Mouse (Mus musculus) embryonic facial prominence, embryonic 13.5 days (tissue): ENCODE results near the gene Tsr1. TPM values are rescaled to one million over a fixed set of nuclear protein-coding genes. Genes with fewer than 3 reads are reported as not detected.

Experiments used
- ATAC-seq: fragments of 200-750 bp; cut with Nextera tagmentation; 2 replicates; pipeline ENCODE4 v1.8.0; 2017; ENCODE audit warnings: low read depth; ENCODE audit not compliant: insufficient number of reproducible peaks, insufficient read depth, low FRiP score, low TSS enrichment
- H3K27ac ChIP-seq: fragments of 300-500 bp; sonication (generic); 2 replicates; pipeline ENCODE4 v1.5.1; 2015; ENCODE audit warnings: moderate library complexity, mild to moderate bottlenecking, inconsistent platforms
- H3K27me3 ChIP-seq: fragments of 300-500 bp; sonication (generic); 2 replicates; pipeline ENCODE4 v1.6.1; 2015; ENCODE audit warnings: mild to moderate bottlenecking, inconsistent platforms
- H3K36me3 ChIP-seq: fragments of 300-500 bp; sonication (generic); 2 replicates; pipeline ENCODE4 v1.6.1; 2015; ENCODE audit warnings: mild to moderate bottlenecking, inconsistent platforms
- H3K4me1 ChIP-seq: fragments of 300-500 bp; sonication (generic); 2 replicates; pipeline ENCODE4 v1.6.1; 2015; ENCODE audit warnings: inconsistent platforms
- H3K4me2 ChIP-seq: fragments of 300-500 bp; sonication (generic); 2 replicates; pipeline ENCODE4 v1.6.1; 2015; ENCODE audit warnings: moderate library complexity, mild to moderate bottlenecking, inconsistent platforms
- H3K4me3 ChIP-seq: fragments of 300-500 bp; sonication (generic); 2 replicates; pipeline ENCODE4 v1.5.1; 2015; ENCODE audit warnings: mild to moderate bottlenecking, inconsistent platforms
- H3K9ac ChIP-seq: fragments of 300-500 bp; sonication (generic); 2 replicates; pipeline ENCODE4 v1.6.1; 2015; ENCODE audit warnings: mild to moderate bottlenecking, inconsistent platforms
- H3K9me3 ChIP-seq: fragments of 300-500 bp; sonication (generic); 2 replicates; pipeline ENCODE4 v1.6.1; 2016; ENCODE audit warnings: inconsistent platforms
- WGBS: fragments of 180-500 bp; shearing (Covaris S2); methylation state at CpG from one replicate; pipeline ENCODE4 v1.1.7; 2015; ENCODE audit warnings: mixed read lengths; 5-methylcytosine and 5-hydroxymethylcytosine counted together
- polyA plus RNA-seq: library from polyadenylated mRNA; unstranded; fragments of >200 nt; fragmentation: Nextera tagmentation; extraction: Ambion mirVana; gene quantifications from 2 replicates; pipeline ENCODE4 v1.2.1, GENCODE M21; 2015

Gene Tsr1
- polyA plus RNA-seq: 40.1 and 42.4 TPM in 2 replicates

GRCm38 (mm10) chr11:74897678-74898516 is at the start of gene Tsr1:
TSS of gene Tsr1 (plus strand) at chr11:74898071.
- peak; percentile 84; the same call in 1 of the 2 replicates for ATAC-seq
- H3K9me3 ChIP-seq: no peaks in the 10 kb centered on the region
- WGBS: under 1% methylated on average over 54 of the region's 54 CpGs

DNA sequence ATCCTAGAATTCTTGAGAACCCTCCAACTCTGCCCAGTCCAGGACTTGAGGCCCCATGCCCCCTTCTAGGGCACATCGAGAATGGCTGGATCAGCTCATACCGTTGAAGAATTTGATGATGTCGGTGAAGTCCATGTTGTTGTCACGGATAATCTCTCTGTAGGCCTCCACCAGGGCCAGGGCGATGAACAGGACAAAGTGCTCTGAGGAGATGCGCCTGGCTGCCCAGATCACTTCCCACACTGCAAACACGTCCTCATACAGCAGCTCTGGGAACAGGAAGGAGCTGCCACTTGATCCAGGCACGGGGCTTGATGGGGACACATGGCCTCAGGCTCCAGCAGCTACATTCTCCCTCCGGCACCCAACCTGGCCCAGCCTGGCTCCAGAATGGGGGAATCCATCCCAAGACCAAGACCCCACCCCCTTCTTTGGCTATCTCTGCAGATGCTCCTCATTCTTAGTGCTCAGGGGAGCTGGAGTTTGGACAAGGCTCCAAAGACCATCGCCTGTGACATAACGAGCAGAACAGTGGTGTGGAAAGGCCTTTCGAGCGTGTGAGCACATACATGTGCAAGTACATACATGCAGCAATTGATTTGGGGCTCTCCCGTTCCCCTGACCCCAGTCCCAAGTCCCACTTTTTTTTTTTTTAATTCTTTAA is 46.7 kb upstream of the Tsr1 start:
- Histone ChIP-seq H3K36me3 (peaks cover 17% of the 10 kb centered on the region), H3K27me3 (no peaks in the 10 kb centered on the region), H3K4me2 (no peak overlapping the region), H3K9me3 (no peaks in the 10 kb centered on the region), H3K4me1 (peaks cover 19% of the 10 kb centered on the region; the same call in 1 of the 2 replicates), H3K9ac (0 out of 2 replicates have a peak overlapping the region, but pooled peaks have one; percentile 27), H3K4me3 (no peak overlapping the region), H3K27ac (0 out of 2 replicates have a peak overlapping the region, but pooled peaks have one; percentile 51)
- no peak for ATAC-seq
- 70% methylated on average over 14 of the region's 14 CpGs for WGBS

More at GRCm38 (mm10) chr11:74897678-74898516, at the start of gene Tsr1:
- Histone ChIP-seq H3K4me1 (peaks cover 20% of the 10 kb centered on the region), H3K27me3 (no peaks in the 10 kb centered on the region), H3K27ac (peak within 1 kb of the TSS; percentile 81), H3K4me3 (peak within 1 kb of the TSS; percentile 91), H3K9ac (peak within 1 kb of the TSS; percentile 83), H3K4me2 (peak within 1 kb of the TSS; percentile 98), H3K36me3 (peaks cover 35% of the 10 kb centered on the region)

- H3K9ac ChIP-seq: no peak overlapping the region
These were observed 40.1 kb upstream of the Tsr1 start for GRCm38 (mm10) chr11:74857756-74858155.

DNA sequence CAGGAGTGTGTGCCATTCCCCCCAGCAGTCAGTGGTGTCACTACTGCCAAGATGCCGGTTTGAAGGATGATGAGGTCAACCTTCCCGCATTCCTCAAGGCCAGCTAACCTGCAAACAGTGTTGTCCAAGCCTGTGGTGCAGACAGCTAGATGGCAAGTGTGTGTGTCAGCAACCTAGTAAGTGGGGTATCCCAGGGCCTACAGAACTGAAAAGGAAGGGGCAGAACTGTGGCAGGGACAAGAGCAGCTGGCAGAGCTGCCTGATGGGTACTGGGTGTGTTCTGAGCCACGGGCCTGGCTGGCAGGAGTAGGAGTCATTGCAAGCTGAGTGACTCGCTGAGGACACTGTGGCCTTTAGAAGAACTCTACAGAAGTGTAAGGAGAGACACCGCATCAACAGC is 35.7 kb upstream of the Tsr1 start:
- 74% methylated on average over 5 of the region's 5 CpGs for WGBS
- H3K4me2 ChIP-seq: no peak overlapping the region
- no peaks in the 10 kb centered on the region for H3K4me1 ChIP-seq
- no peak overlapping the region for H3K27ac ChIP-seq
- H3K27me3 ChIP-seq: no peaks in the 10 kb centered on the region
- no peaks in the 10 kb centered on the region for H3K36me3 ChIP-seq
- H3K4me3 ChIP-seq: no peak overlapping the region
- no peak for ATAC-seq
- H3K9ac ChIP-seq: no peak overlapping the region
- no peaks in the 10 kb centered on the region for H3K9me3 ChIP-seq

More at GRCm38 (mm10) chr11:74857756-74858155, 40.1 kb upstream of the Tsr1 start:
- Histone ChIP-seq H3K36me3 (0 out of 2 replicates have a peak, but pooled peaks cover 9% of the 10 kb centered on the region), H3K4me1 (no peaks in the 10 kb centered on the region), H3K4me2 (no peak overlapping the region), H3K9me3 (no peaks in the 10 kb centered on the region), H3K4me3 (no peak overlapping the region), H3K27ac (no peak overlapping the region), H3K27me3 (no peaks in the 10 kb centered on the region)
- ATAC-seq: no peak
- 85% methylated on average over 9 of the region's 9 CpGs for WGBS

DNA sequence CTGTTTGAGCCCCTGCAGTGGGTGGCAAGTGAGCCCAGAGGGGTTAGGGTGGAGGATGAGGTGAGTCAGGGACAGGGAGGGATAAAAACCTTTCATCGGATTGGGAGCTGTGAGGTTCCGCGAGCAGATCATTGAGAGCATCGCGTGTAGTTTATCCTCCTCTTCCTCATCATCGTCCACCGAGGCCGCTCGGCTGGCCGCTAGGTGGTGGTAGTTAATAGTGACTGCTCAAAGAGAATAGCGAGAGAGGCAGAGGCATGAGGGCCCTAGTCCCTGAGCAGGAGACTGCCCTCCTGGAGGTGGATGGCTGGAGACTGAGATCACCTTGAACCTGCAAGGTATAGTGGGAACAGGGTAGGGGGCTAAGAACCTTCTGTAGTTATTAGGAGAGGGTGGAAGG is 34.4 kb upstream of the Tsr1 start:
- Histone ChIP-seq H3K36me3 (0 out of 2 replicates have a peak, but pooled peaks cover 3% of the 10 kb centered on the region), H3K4me1 (no peaks in the 10 kb centered on the region), H3K9ac (peak overlapping the region; percentile 27; the same call in 1 of the 2 replicates), H3K27ac (no peak overlapping the region), H3K27me3 (no peaks in the 10 kb centered on the region), H3K4me2 (peak overlapping the region; percentile 7; the same call in 1 of the 2 replicates), H3K9me3 (no peaks in the 10 kb centered on the region), H3K4me3 (no peak overlapping the region)
- WGBS: 21% methylated on average over 11 of the region's 11 CpGs
- no peak for ATAC-seq

GRCm38 (mm10) chr11:74864421-74864820 is 33.5 kb upstream of the Tsr1 start:
- Histone ChIP-seq H3K36me3 (0 out of 2 replicates have a peak, but pooled peaks cover 3% of the 10 kb centered on the region), H3K4me2 (no peak overlapping the region), H3K27ac (no peak overlapping the region), H3K4me1 (no peaks in the 10 kb centered on the region), H3K27me3 (no peaks in the 10 kb centered on the region), H3K9me3 (no peaks in the 10 kb centered on the region), H3K4me3 (no peak overlapping the region), H3K9ac (no peak overlapping the region)
- ATAC-seq: no peak
- WGBS: 82% methylated on average over 9 of the region's 9 CpGs

GRCm38 (mm10) chr11:74865252-74865651 is 32.6 kb upstream of the Tsr1 start:
- 83% methylated on average over 9 of the region's 9 CpGs for WGBS
- no peak for ATAC-seq
- H3K27me3 ChIP-seq: no peaks in the 10 kb centered on the region
- H3K9me3 ChIP-seq: no peaks in the 10 kb centered on the region
- H3K4me3 ChIP-seq: no peak overlapping the region
- H3K4me2 ChIP-seq: no peak overlapping the region
- no peak overlapping the region for H3K27ac ChIP-seq
- 0 out of 2 replicates have a peak, but pooled peaks cover 3% of the 10 kb centered on the region for H3K36me3 ChIP-seq
- no peak overlapping the region for H3K9ac ChIP-seq
- H3K4me1 ChIP-seq: no peaks in the 10 kb centered on the region

DNA sequence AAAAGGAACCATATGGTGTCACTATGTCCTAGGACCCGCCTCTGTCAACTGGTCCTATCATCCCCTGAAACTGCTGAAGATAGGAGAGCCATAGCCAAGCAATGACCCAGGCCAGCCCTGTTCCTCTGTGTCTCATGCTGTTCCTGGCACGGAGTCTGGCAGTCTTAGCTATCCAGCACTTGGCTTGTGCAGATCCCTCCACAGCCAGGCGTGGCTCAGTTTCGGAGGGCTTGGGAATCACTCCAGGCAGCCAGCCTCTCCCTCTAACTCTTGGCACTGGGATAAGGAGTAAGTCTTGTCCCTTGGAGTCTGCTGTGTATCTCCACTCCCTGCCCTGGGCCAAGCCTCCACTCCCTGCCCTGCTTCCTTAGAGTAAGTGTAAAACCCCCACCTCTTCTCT is 31.2 kb upstream of the Tsr1 start:
- Histone ChIP-seq H3K4me3 (no peak overlapping the region), H3K36me3 (0 out of 2 replicates have a peak, but pooled peaks cover 3% of the 10 kb centered on the region), H3K27me3 (no peaks in the 10 kb centered on the region), H3K9ac (no peak overlapping the region), H3K4me2 (no peak overlapping the region), H3K9me3 (no peaks in the 10 kb centered on the region), H3K4me1 (peaks cover 6% of the 10 kb centered on the region), H3K27ac (no peak overlapping the region)
- 72% methylated on average over 4 of the region's 4 CpGs for WGBS
- ATAC-seq: no peak

GRCm38 (mm10) chr11:74867181-74867580 is 30.7 kb upstream of the Tsr1 start:
- ATAC-seq: no peak
- H3K27me3 ChIP-seq: no peaks in the 10 kb centered on the region
- 0 out of 2 replicates have a peak, but pooled peaks cover 3% of the 10 kb centered on the region for H3K36me3 ChIP-seq
- 92% methylated on average over 2 of the region's 2 CpGs for WGBS
- no peak overlapping the region for H3K9ac ChIP-seq
- no peak overlapping the region for H3K4me2 ChIP-seq
- H3K4me1 ChIP-seq: peaks cover 6% of the 10 kb centered on the region
- no peaks in the 10 kb centered on the region for H3K9me3 ChIP-seq
- H3K4me3 ChIP-seq: no peak overlapping the region
- no peak overlapping the region for H3K27ac ChIP-seq

- WGBS: 87% methylated on average over 13 of the region's 13 CpGs
- ATAC-seq: no peak
- H3K4me2 ChIP-seq: no peak overlapping the region
- H3K4me1 ChIP-seq: peaks cover 6% of the 10 kb centered on the region
- no peak overlapping the region for H3K27ac ChIP-seq
- no peaks in the 10 kb centered on the region for H3K27me3 ChIP-seq
- H3K4me3 ChIP-seq: no peak overlapping the region
- 0 out of 2 replicates have a peak, but pooled peaks cover 3% of the 10 kb centered on the region for H3K36me3 ChIP-seq
- no peak overlapping the region for H3K9ac ChIP-seq
- no peaks in the 10 kb centered on the region for H3K9me3 ChIP-seq
These were observed 29.7 kb upstream of the Tsr1 start for GRCm38 (mm10) chr11:74868046-74868760.

DNA sequence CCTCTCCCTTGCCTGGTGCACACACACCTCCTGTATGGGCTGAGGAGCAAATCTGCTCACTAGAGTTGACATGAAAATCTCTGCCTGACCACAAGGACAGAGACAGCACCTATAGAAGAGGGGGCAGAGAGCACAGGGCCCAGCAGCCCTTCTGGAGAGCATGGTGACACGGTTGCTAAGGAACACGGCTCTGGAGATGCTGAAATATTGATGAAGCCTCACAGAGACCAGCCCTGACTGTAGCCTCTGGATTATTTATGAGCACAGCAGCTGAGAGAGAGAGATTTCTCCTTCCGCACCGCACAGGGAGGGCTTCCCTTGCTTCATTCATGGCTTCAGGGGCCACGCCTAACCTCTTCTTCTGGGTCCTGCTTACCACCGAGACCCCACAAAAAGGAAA is 28.3 kb upstream of the Tsr1 start:
- Histone ChIP-seq H3K27ac (no peak overlapping the region), H3K4me3 (no peak overlapping the region), H3K4me1 (peaks cover 11% of the 10 kb centered on the region), H3K36me3 (0 out of 2 replicates have a peak, but pooled peaks cover 3% of the 10 kb centered on the region), H3K9me3 (no peaks in the 10 kb centered on the region), H3K4me2 (no peak overlapping the region), H3K27me3 (no peaks in the 10 kb centered on the region), H3K9ac (no peak overlapping the region)
- ATAC-seq: no peak
- 91% methylated on average over 6 of the region's 6 CpGs for WGBS
